In the genomic region with DNA sequence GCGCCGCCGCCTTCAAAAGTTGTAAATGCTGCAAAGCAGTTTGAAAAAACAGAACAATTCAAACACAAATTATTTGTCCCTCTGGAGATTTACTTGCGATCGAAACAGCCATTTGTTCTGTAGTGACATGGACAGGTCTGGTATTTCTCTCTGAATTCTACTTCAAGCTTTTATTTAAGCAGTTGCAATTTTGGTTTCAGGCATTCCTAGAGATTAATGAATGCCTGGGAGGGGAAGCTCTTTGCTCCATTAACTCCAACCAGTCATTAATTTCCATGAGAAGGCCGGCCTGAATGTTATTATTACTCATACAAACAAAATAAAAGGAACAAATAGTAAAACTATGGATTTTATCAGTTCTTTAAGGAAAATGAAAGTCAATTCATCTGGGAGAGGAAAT, we compare ENCODE assay signal across 20 mouse cellular contexts.
"Had no signal": no experiment of that assay in that cellular context is flagged by ENCODE, and none has a peak within 500 bp of the region (broad histone marks: within the 10 kb centered on the region; RNA-seq: fewer than 3 reads in every experiment).

No protein-coding gene starts in this region.

- DNase-seq: kidney, adult 8-10 months; kidney, postnatal 36 days; left cerebral cortex, postnatal 4 days; liver, postnatal 0 days; lung, postnatal 10 days; lung, postnatal 36 days; midbrain, embryonic 14.5 days; retina, postnatal 1 day; right cerebral cortex, postnatal 25 days; spleen, adult 18-20 months; thymus, postnatal 25 days had no signal

- H3K4me1 ChIP-seq: intestine, embryonic 15.5 days; limb, embryonic 12.5 days; limb, embryonic 15.5 days; lung, embryonic 15.5 days; neural tube, embryonic 12.5 days; stomach, embryonic 15.5 days had no signal

- H3K36me3 ChIP-seq: intestine, embryonic 15.5 days; limb, embryonic 12.5 days; limb, embryonic 15.5 days; lung, embryonic 15.5 days; neural tube, embryonic 12.5 days; stomach, embryonic 15.5 days had no signal

- ATAC-seq: intestine, embryonic 15.5 days; liver, postnatal 0 days had no signal

- H3K9ac ChIP-seq: intestine, embryonic 15.5 days; limb, embryonic 12.5 days; limb, embryonic 15.5 days; liver, embryonic 14.5 days; liver, postnatal 0 days; lung, embryonic 15.5 days; neural tube, embryonic 12.5 days; stomach, embryonic 15.5 days had no signal

- H3K9me3 ChIP-seq: intestine, embryonic 15.5 days; limb, embryonic 12.5 days; limb, embryonic 15.5 days; lung, embryonic 15.5 days; neural tube, embryonic 12.5 days; stomach, embryonic 15.5 days had no signal

- H3K27ac ChIP-seq: intestine, embryonic 15.5 days; limb, embryonic 12.5 days; limb, embryonic 15.5 days; liver, embryonic 14.5 days; lung, embryonic 15.5 days; neural tube, embryonic 12.5 days; stomach, embryonic 15.5 days had no signal

- H3K27me3 ChIP-seq: intestine, embryonic 15.5 days; limb, embryonic 12.5 days; limb, embryonic 15.5 days; lung, embryonic 15.5 days; neural tube, embryonic 12.5 days; stomach, embryonic 15.5 days had no signal

- H3K4me3 ChIP-seq: intestine, embryonic 15.5 days; limb, embryonic 12.5 days; limb, embryonic 15.5 days; lung, embryonic 15.5 days; neural tube, embryonic 12.5 days; stomach, embryonic 15.5 days had no signal

- H3K4me2 ChIP-seq: intestine, embryonic 15.5 days; limb, embryonic 12.5 days; limb, embryonic 15.5 days; liver, embryonic 11.5 days; lung, embryonic 15.5 days; midbrain, embryonic 11.5 days; neural tube, embryonic 12.5 days; stomach, embryonic 15.5 days had no signal
